Mouse (Mus musculus) ovary, postnatal 14 days (tissue): ENCODE data around the gene Atg3.

Experiments used
- DNase-seq: peaks from one replicate; pipeline ENCODE4 v3.0.0; 2022; ENCODE audit warnings: low spot score

Atg3 gene

GRCm38 (mm10) chr16:45204859-45205670, 46.5 kb downstream of the Atg3 start:
- no peak for DNase-seq

DNA sequence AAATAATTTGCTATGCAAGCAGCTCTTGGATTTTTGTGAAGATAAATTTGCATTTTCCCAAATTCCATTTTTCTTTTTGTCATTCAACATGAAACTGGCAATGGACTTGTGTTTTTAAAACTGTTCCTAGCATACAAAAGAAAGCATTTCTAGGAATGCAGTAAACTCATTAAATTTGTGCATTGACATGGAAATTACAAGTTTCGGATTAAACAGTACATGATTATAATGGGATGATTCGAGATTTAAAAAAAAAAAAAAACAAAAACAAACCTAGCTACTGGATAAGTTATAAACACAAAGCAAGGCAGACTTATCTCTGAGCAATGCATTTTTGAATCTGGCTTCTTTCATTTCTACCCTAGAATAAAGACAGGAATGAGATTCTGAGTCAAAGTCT, 63.4 kb downstream of the Atg3 start:
- no peak for DNase-seq

GRCm38 (mm10) chr16:45222771-45223170, 64.2 kb downstream of the Atg3 start:
- DNase-seq = no peak

GRCm38 (mm10) chr16:45223648-45224388, 65.2 kb downstream of the Atg3 start, which contains the start of gene Btla:
Btla (plus strand) TSS chr16:45224315.
- DNase-seq = no peak

- DNase-seq = no peak
Measured at GRCm38 (mm10) chr16:45224431-45225008, 65.9 kb downstream of the Atg3 start.

- DNase-seq = no peak
Measured at GRCm38 (mm10) chr16:45227002-45227401, 68.4 kb downstream of the Atg3 start.

DNA sequence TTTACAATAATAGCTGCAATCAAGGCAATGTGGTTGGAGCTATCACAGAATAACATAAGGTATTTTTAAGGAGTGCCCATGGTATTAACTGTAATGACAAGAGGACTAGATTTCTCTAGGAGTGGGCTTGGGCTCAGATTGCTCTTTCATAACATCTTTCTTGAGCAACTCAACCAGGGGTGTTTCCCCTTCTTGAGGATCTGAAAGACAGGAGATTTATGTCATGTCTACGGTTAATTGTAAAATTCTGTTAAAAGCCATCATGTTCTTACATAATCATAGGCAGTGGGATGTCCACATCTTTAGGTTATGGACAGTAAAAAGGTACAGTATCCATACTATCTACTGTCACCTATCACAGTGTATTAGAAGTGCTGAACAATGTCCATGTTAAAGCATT, 72.7 kb downstream of the Atg3 start:
- DNase-seq = no peak

DNA sequence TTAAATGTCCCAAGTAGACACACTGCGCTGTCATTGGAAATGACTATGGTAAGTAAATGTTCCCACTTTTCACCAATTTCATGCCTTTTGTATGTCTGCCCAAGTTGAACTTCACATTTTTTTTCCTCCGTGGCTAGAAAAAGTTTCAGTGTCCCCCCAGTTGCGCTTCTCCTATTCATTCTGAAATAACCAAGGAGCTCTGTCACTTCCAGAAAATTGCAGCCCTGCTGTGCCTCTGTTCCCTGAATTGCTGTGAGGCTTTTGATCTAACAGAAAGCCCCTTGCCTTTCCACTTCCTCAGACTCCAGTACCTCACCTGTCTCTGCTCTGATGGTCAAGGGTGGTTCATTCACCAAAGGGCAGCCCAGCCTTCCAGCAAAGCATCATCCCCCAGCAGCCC, 74.4 kb downstream of the Atg3 start:
- DNase-seq = no peak
